Mouse (Mus musculus) ES-E14 (cell line): ENCODE measurements around the gene Tube1. TPM values are rescaled to one million over a fixed set of nuclear protein-coding genes. Genes with fewer than 3 reads are reported as not detected.

Source experiments
- DNase-seq: peaks from one replicate; pipeline ENCODE4 v3.0.0-alpha.2; 2013; ENCODE audit warnings: low read depth, low spot score
- H3K27ac ChIP-seq: 2 replicates; pipeline ENCODE4 v1.5.1; 2012; ENCODE audit warnings: low read depth, mild to moderate bottlenecking, low read length, moderate library complexity, mixed read lengths; ENCODE audit not compliant: poor library complexity, insufficient read depth, severe bottlenecking
- H3K36me3 ChIP-seq: 2 replicates; pipeline ENCODE4 v1.6.1; 2012; ENCODE audit warnings: mild to moderate bottlenecking, low read length, moderate library complexity, mixed read lengths; ENCODE audit not compliant: control insufficient read depth, poor library complexity, insufficient read depth, severe bottlenecking
- H3K4me1 ChIP-seq, 2 experiments: fragments of 150-350 bp in 1 of 2; sonication (generic) in 1 of 2; 2 replicates each; pipeline ENCODE4 v1.6.1; 2012; ENCODE audit warnings: low read length in 2 of 2, mild to moderate bottlenecking in 1 of 2, mixed read lengths in 1 of 2; ENCODE audit not compliant: control insufficient read depth in 2 of 2, insufficient read depth in 2 of 2, poor library complexity in 1 of 2
- H3K4me3 ChIP-seq, 2 experiments: fragments of 150-350 bp in 1 of 2; sonication (generic) in 1 of 2; 2 replicates each; pipeline ENCODE4 v1.5.1; 2012; ENCODE audit warnings: low read length in 2 of 2, low read depth in 1 of 2, mild to moderate bottlenecking in 1 of 2, mixed read lengths in 1 of 2; ENCODE audit not compliant: insufficient read depth in 1 of 2, poor library complexity in 1 of 2, severe bottlenecking in 1 of 2
- H3K9ac ChIP-seq: 2 replicates; pipeline ENCODE4 v1.6.1; 2012; ENCODE audit warnings: low read depth, mild to moderate bottlenecking, low read length, mixed read lengths; ENCODE audit not compliant: poor library complexity, insufficient read depth, severe bottlenecking
- H3K9me3 ChIP-seq: fragments of 150-350 bp; sonication (generic); 2 replicates; pipeline ENCODE4 v1.6.1; 2012; ENCODE audit warnings: low read depth, mild to moderate bottlenecking, low read length; ENCODE audit not compliant: control insufficient read depth, insufficient read depth
- CHD2 ChIP-seq: IDR thresholded peaks from 2 replicates; pipeline ENCODE4 v1.6.1; 2014; ENCODE audit warnings: mild to moderate bottlenecking, low read depth, low read length, inconsistent platforms
- HCFC1 ChIP-seq: IDR thresholded peaks from 2 replicates; pipeline ENCODE4 v1.6.1; 2012; ENCODE audit warnings: low read length, inconsistent platforms, borderline replicate concordance; ENCODE audit not compliant: insufficient read depth
- MAFK ChIP-seq: IDR thresholded peaks from 2 replicates; pipeline ENCODE4 v1.6.1; 2014; ENCODE audit warnings: mild to moderate bottlenecking, low read depth, low read length, inconsistent platforms; ENCODE audit not compliant: insufficient read depth
- ZC3H11A ChIP-seq: IDR thresholded peaks from 2 replicates; pipeline ENCODE4 v1.6.1; 2012; ENCODE audit warnings: low read depth, mild to moderate bottlenecking, inconsistent platforms, low read length, borderline replicate concordance
- ZNF384 ChIP-seq: IDR thresholded peaks from 2 replicates; pipeline ENCODE4 v1.6.1; 2012; ENCODE audit warnings: low read depth, low read length, inconsistent platforms
- in situ Hi-C, 2 experiments: fragments of 600-800 bp; cut with MboI; formaldehyde crosslinking; loops; one replicate each; pipeline ENCODE4 v1.15.1; 2025; ENCODE audit warnings: low sequenced_read_pairs in 2 of 2, inconsistent platforms in 1 of 2; ENCODE audit not compliant: unreplicated experiment in 2 of 2
- total RNA-seq: library from RNA; depleted of rRNA; stranded (reverse); fragments of 300-350 nt; gene quantifications from 2 replicates; pipeline ENCODE4 v1.2.3, GENCODE M21; 2012

The Tube1 gene
- total RNA-seq, 1 experiment: 8.9 TPM

DNA sequence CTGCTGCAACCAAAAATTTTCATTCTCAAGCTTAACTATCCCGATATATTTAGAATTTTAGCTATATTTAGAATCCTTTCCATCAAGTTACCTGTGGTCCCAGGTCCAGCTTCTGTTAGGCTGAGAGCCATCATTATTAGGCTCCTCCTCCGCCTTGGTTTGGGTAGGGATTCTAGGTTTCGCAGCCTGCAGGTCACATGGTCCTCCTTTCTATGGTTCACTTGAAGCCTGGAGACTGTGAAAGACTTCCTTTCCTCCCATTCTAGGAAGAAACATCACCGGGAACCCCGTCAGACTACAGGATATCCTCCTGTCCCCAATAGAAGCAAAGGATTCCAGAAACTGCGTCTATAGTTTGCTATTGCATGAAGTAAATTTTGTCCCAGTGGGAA lies 38.8 kb downstream of the Tube1 start:
- in situ Hi-C loops: loop anchor here (5.0 to 10.0 kb wide), 2 partner anchors 350 to 352 kb away; no protein-coding TSS in a partner anchor
- DNase-seq: no peak
- peaks cover 2 to 5% of the 10 kb centered on the region in 2 experiments; a peak in 2 of 4 replicates for H3K4me1 ChIP-seq
- no peak for TF ChIP-seq CHD2
- no peak for TF ChIP-seq HCFC1
- no peak for TF ChIP-seq ZNF384
- no peak for TF ChIP-seq MAFK
- TF ChIP-seq ZC3H11A: no peak
- H3K36me3 ChIP-seq: no peaks in the 10 kb centered on the region
- no peaks in the 10 kb centered on the region for H3K9me3 ChIP-seq
- no peak overlapping the region for H3K27ac ChIP-seq
- no peak overlapping the region for H3K4me3 ChIP-seq
- no peak overlapping the region for H3K9ac ChIP-seq

DNA sequence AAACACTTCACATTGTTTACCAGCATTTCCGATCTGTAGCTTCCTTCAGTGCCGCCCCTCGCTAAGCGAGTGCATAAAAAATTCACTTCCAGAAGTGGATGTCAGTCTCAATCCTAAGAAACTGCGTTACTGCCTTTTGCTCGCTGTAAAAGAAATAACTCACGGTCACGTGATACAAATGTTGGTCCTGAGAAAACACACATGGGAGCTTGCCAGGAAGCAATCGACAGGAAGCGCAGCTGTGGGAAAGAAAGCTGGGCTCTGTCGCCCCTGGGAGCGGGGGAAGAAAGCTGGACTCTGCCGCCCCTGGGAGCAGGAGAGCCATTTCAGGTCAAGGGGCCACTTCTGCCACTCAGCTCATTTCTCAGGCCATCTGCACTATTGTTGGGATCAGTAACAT lies 39.3 kb downstream of the Tube1 start:
- no peak overlapping the region for H3K4me3 ChIP-seq
- no peaks in the 10 kb centered on the region for H3K36me3 ChIP-seq
- in situ Hi-C loops: loop anchor here (5.0 to 10.0 kb wide), 2 partner anchors 349 to 352 kb away; no protein-coding TSS in a partner anchor
- DNase-seq: no peak
- no peaks in the 10 kb centered on the region for H3K9me3 ChIP-seq
- no peak for TF ChIP-seq HCFC1
- H3K9ac ChIP-seq: no peak overlapping the region
- no peak overlapping the region for H3K27ac ChIP-seq
- H3K4me1 ChIP-seq: peaks cover 2 to 5% of the 10 kb centered on the region in 2 experiments; a peak in 2 of 4 replicates

DNA sequence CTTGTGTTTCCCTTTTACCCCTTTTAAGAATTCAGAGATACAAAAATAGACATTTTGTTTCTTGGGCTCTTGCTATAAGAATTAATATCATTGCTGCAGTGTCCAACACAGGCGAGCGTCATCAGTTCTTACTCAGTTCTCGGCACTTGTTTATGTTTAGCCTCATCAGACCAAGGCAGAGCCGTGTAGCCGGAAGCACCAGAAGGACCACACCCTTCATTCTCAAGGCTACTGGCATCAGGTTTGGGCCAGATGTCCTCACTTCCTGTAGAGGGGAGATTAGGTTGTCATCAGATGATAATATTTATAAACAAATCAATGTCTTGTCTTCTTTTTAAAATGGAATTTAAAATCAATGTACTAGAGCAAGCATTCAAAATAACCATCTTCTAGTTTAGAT lies 43.2 kb downstream of the Tube1 start:
- in situ Hi-C loops: loop anchor here in 1 of 2 experiments (10.0 kb wide), 1 partner anchor 348 kb away; no protein-coding TSS in a partner anchor

DNA sequence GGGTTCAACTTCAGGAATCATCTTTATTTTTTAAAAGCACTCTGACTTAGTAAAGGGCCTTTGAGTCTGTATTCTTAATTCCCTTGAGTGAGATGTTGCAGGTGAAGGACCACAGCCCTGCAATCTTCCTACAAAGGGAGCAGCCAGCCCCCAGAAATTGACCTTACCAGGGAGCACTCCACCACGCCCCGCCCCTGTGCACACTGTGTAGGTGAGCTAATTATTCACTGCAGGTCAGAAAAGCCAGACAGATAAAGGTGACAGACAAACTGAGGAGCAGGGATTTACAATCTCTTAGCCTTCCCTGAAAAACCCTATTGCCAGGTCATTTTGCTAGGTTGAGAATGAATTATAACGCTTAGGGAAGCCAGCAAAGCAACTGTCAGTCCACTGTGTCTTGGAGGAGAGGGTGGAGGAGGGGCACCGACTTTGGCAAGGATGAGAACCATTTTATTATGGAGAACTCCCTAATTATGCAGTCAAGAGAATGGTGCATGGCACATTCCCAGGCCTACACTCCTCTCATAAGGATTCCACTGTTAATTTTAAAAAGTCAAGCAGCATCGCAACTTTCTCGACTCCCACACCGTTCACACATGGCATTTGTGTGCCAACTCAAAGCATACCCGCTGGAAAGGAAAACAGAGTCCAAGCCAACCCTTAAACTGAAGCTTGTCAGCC lies 51.2 kb downstream of the Tube1 start:
- Histone ChIP-seq H3K4me1 (no peaks in the 10 kb centered on the region), H3K27ac (no peak overlapping the region), H3K36me3 (no peaks in the 10 kb centered on the region), H3K9ac (no peak overlapping the region), H3K9me3 (no peaks in the 10 kb centered on the region), H3K4me3 (no peak overlapping the region)
- DNase-seq: no peak
- in situ Hi-C loops: no loop called here
- TF ChIP-seq CHD2 (no peak), MAFK (no peak), ZNF384 (no peak), HCFC1 (no peak), ZC3H11A (no peak)

More for the DNA sequence above, 43.2 kb downstream of the Tube1 start:
- no peak for TF ChIP-seq HCFC1
- no peak for TF ChIP-seq ZNF384
- TF ChIP-seq CHD2: no peak
- no peak for TF ChIP-seq ZC3H11A
- no peak for TF ChIP-seq MAFK
- Histone ChIP-seq H3K4me1 (peaks cover under 1 to 5% of the 10 kb centered on the region in 2 experiments; a peak in 2 of 4 replicates), H3K27ac (no peak overlapping the region), H3K9ac (no peak overlapping the region), H3K9me3 (no peaks in the 10 kb centered on the region), H3K36me3 (no peaks in the 10 kb centered on the region), H3K4me3 (no peak overlapping the region)
- no peak for DNase-seq

DNA sequence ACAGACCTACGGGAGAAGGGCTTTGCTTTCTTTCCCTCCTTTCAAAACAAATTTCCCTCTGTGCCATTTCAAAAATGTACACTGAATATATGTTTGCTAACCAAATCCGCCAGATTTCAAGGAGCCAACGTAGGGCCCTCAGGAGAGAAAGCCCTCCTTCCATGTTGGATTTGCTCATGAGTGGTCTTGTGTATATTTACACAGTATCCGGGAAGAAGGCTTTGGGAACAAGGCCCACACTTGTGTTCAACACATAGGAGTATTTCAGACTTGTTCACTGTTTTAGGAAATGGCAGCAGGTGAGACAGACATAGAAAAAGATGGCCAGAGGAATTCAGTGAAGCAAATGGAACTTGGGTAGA lies 51.8 kb downstream of the Tube1 start:
- no peaks in the 10 kb centered on the region for H3K9me3 ChIP-seq
- no peaks in the 10 kb centered on the region for H3K4me1 ChIP-seq
- H3K9ac ChIP-seq: no peak overlapping the region
- H3K4me3 ChIP-seq: no peak overlapping the region
- in situ Hi-C loops: no loop called here
- TF ChIP-seq ZC3H11A (no peak), MAFK (no peak)
- no peak for DNase-seq
- no peaks in the 10 kb centered on the region for H3K36me3 ChIP-seq
- no peak overlapping the region for H3K27ac ChIP-seq
